Mouse (Mus musculus) heart, embryonic 16.5 days (tissue): ENCODE results near the gene Rbms1. TPM values are rescaled to one million over a fixed set of nuclear protein-coding genes. Genes with fewer than 3 reads are reported as not detected.

Experiments used
- ATAC-seq: fragments of 200-750 bp; cut with Nextera tagmentation; replicated peaks from 2 replicates; pipeline ENCODE4 v1.8.0; 2017; ENCODE audit warnings: moderate number of reproducible peaks; ENCODE audit not compliant: insufficient read depth, low FRiP score; ENCODE audit errors: extremely low read depth
- H3K27ac ChIP-seq: fragments of 300-500 bp; sonication (generic); 2 replicates; pipeline ENCODE4 v1.5.1; 2014; ENCODE audit warnings: mild to moderate bottlenecking, low read length, control low read depth, moderate library complexity
- H3K27me3 ChIP-seq: fragments of 300-500 bp; sonication (generic); 2 replicates; pipeline ENCODE4 v1.6.1; 2014; ENCODE audit warnings: low read length, mixed read lengths; ENCODE audit not compliant: control insufficient read depth, insufficient read depth
- H3K36me3 ChIP-seq: fragments of 300-500 bp; sonication (generic); 2 replicates; pipeline ENCODE4 v1.6.1; 2014; ENCODE audit not compliant: control insufficient read depth, insufficient read depth
- H3K4me1 ChIP-seq: fragments of 300-500 bp; sonication (generic); 2 replicates; pipeline ENCODE4 v1.6.1; 2014; ENCODE audit warnings: low read length, mixed read lengths; ENCODE audit not compliant: control insufficient read depth, insufficient read depth
- H3K4me2 ChIP-seq: fragments of 300-500 bp; sonication (generic); 2 replicates; pipeline ENCODE4 v1.6.1; 2014; ENCODE audit warnings: low read depth, mild to moderate bottlenecking, control low read depth, low read length
- H3K4me3 ChIP-seq: fragments of 300-500 bp; sonication (generic); 2 replicates; pipeline ENCODE4 v1.5.1; 2014; ENCODE audit warnings: mild to moderate bottlenecking, control low read depth, low read length
- H3K9ac ChIP-seq: fragments of 300-500 bp; sonication (generic); 2 replicates; pipeline ENCODE4 v1.6.1; 2014; ENCODE audit warnings: low read length, control low read depth
- H3K9me3 ChIP-seq: fragments of 300-500 bp; sonication (generic); replicated peaks from 2 replicates; pipeline ENCODE4 v1.6.1; 2016; ENCODE audit warnings: low read length; ENCODE audit not compliant: control insufficient read depth
- WGBS: fragments of 180-500 bp; shearing (Covaris S2); extraction: QIAGEN DNeasy Blood & Tissue Kit; methylation state at CpG from one replicate; pipeline ENCODE4 v1.1.7; 2014; 5-methylcytosine and 5-hydroxymethylcytosine counted together
- polyA plus RNA-seq: library from polyadenylated mRNA; unstranded; fragments of >200 nt; fragmentation: Nextera tagmentation; extraction: Ambion mirVana; gene quantifications from 2 replicates; pipeline ENCODE4 v1.2.1, GENCODE M21; 2015

Rbms1 gene
- polyA plus RNA-seq, 1 experiment from 2014 or later, result 102 TPM

DNA sequence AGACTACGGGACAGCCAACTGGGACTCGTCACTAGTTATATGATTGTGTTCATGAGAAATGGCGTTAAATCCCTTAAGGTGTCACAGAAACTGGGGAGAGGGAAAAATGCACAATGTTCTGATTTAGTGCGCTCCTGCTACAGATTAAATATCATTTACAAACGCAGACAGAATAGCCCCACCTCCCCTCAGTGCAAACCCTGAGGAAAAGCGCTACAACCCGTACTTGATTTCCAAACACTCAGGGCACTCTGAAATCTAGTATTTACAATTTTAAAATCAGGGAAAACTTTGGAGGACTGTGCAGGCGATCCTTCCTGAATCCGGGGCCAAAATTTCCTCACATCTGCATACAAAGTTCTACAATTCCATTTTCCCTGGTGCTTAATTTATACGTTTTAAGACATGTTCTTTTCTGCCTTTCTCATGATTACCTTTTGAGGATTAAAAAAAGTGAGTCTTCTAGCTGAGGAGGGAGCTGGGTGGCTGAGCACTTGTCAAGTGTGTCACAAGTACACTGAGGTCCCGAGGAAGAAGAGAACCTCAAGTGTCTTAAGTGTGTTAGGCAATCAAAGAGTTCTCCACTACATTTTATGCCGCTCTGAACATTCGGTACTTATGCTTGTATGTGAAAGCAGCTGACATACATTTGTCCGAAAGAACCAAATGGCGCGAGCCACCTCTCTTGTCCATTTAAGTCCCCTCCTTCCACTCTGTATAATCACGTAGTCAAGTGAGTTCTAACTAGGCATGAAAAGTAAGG, 164.0 kb downstream of the Rbms1 start:
- peaks cover 4% of the 10 kb centered on the region for H3K36me3 ChIP-seq
- H3K9me3 ChIP-seq, result no peaks in the 10 kb centered on the region
- no peak overlapping the region for H3K4me2 ChIP-seq
- H3K4me1 ChIP-seq, result peaks cover 13% of the 10 kb centered on the region
- 83% methylated on average over 17 of the region's 17 CpGs for WGBS
- H3K4me3 ChIP-seq, result no peak overlapping the region
- no peak overlapping the region for H3K27ac ChIP-seq
- H3K27me3 ChIP-seq, result no peaks in the 10 kb centered on the region
- no peak overlapping the region for H3K9ac ChIP-seq
- ATAC-seq, result no peak

DNA sequence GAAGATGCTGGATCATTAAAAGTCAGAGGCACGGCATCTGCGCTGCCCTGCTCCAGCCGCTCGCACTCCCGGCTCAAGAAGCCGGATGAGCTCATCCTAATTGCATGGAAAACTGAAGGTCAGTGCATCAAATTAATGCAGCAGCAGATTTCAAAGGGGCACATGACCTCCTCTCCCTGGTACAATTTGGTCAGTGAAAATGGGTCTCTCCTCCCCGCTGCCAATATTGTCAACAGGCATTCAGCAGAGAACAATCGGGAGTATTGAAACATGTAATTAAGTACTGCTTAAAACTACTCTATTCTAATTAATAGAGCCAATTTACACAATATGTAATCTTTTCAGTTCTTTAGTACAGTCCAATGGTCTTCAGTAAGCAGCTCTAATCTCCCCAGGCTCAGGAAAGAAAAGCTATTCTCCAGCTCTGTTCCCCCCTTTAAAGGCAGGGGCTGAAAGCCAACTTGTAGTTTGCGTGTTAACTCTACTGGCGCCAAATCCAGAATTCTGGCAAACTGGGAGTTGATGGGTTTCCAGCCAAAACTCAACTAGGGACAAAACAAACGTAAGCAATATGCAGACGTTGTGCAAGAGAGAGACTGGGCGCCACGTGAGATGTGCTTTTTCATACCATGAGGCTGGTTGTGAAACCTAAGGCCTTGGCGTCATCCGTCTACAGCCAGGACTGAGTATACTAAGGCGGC, 165.9 kb downstream of the Rbms1 start:
- Histone ChIP-seq H3K9me3 (no peaks in the 10 kb centered on the region), H3K4me1 (peaks cover 3% of the 10 kb centered on the region; the same call in 1 of the 2 replicates), H3K36me3 (peaks cover 8% of the 10 kb centered on the region), H3K4me3 (no peak overlapping the region), H3K27ac (no peak overlapping the region), H3K4me2 (no peak overlapping the region), H3K9ac (no peak overlapping the region), H3K27me3 (no peaks in the 10 kb centered on the region)
- ATAC-seq, result no peak
- 83% methylated on average over 17 of the region's 17 CpGs for WGBS

DNA sequence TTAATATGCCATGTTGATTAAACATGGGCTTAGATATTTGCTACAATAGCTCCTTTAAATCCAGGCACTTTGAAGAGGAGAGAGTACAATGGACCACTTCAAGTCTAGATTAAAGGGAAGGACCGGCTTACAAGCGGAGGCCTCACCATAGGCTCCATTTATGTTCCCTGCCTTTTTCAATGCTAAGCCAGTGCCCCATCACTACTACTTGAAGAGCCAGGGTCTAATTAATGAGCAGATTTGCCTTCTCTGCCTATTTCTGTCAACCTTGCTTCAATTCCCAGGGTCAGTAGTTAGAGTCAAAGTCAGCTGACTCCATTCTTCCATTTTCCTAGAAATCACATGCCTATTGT, 166.4 kb downstream of the Rbms1 start:
- H3K27me3 ChIP-seq, result no peaks in the 10 kb centered on the region
- H3K27ac ChIP-seq, result no peak overlapping the region
- H3K36me3 ChIP-seq, result peaks cover 8% of the 10 kb centered on the region
- H3K9ac ChIP-seq, result no peak overlapping the region
- 74% methylated on average over 2 of the region's 2 CpGs for WGBS
- no peaks in the 10 kb centered on the region for H3K9me3 ChIP-seq
- no peak for ATAC-seq
- H3K4me2 ChIP-seq, result no peak overlapping the region
- no peak overlapping the region for H3K4me3 ChIP-seq
- peaks cover 3% of the 10 kb centered on the region; the same call in 1 of the 2 replicates for H3K4me1 ChIP-seq

DNA sequence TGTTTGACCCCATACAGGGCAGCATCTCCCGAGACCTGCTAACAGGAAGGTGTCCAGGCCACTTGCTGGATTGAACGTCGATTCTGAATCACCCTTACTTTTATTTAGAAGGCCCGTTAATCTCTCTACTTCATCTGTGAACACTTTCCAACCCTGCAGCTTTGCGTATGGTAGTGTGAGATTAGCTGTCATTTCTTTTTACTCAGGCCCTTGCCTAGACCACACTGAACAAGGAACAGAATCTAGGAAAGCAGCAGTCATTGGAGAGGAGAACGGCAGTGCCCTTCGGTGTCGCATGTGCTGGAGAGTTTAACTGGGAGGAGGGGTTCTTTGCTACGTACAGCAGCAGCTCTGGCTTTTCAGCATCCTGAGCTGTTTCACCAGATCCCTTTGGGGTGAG, 167.1 kb downstream of the Rbms1 start:
- H3K4me3 ChIP-seq, result no peak overlapping the region
- H3K4me1 ChIP-seq, result peaks cover 3% of the 10 kb centered on the region; the same call in 1 of the 2 replicates
- H3K4me2 ChIP-seq, result no peak overlapping the region
- no peak for ATAC-seq
- H3K9me3 ChIP-seq, result no peaks in the 10 kb centered on the region
- WGBS, result 79% methylated on average over 9 of the region's 9 CpGs
- H3K9ac ChIP-seq, result no peak overlapping the region
- no peaks in the 10 kb centered on the region for H3K27me3 ChIP-seq
- no peak overlapping the region for H3K27ac ChIP-seq
- H3K36me3 ChIP-seq, result peaks cover 10% of the 10 kb centered on the region

DNA sequence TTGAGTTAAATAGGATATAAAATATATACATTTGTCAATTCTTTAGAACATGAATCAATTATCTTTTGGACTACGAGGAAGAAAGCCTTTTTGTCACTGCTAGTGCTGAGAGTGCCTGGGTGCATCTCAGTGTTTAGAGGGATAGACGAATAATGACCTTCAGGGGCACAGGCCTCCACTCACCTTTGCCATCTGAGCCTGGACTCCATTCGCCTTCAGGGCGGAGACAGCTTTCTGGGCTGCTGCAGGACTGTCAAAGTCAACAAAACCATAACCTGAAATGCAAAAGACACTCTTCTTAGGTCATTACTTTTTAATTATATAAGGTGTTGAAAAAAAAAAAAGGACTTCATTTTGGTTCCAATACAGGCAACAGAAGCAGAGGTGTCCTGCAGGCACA, 170.5 kb downstream of the Rbms1 start:
- H3K4me3 ChIP-seq, result no peak overlapping the region
- H3K36me3 ChIP-seq, result peaks cover 19% of the 10 kb centered on the region
- no peaks in the 10 kb centered on the region for H3K9me3 ChIP-seq
- no peak overlapping the region for H3K4me2 ChIP-seq
- H3K9ac ChIP-seq, result no peak overlapping the region
- 0 out of 2 replicates have a peak, but pooled peaks cover 3% of the 10 kb centered on the region for H3K4me1 ChIP-seq
- ATAC-seq, result no peak
- H3K27ac ChIP-seq, result no peak overlapping the region
- 91% methylated on average over 4 of the region's 4 CpGs for WGBS
- H3K27me3 ChIP-seq, result no peaks in the 10 kb centered on the region

DNA sequence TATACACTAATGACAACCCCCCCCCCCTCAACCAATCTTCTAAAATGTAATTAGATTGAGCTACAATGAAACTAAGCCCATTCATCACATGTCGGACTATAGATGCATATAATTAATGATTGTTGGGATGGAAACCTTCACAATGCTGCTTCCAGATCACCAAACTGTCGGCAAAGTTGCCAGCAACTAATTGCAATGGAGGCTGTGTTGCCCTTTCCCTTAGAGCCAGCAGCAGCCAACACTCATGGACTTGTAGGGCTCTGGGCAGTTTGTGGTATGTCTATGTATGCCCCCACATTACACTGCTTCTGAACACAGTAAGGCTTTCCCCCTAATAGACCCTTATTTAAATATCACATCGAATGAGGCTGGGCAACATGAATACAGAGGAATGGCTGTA, 173.9 kb downstream of the Rbms1 start:
- WGBS, result 90% methylated on average over 3 of the region's 3 CpGs

DNA sequence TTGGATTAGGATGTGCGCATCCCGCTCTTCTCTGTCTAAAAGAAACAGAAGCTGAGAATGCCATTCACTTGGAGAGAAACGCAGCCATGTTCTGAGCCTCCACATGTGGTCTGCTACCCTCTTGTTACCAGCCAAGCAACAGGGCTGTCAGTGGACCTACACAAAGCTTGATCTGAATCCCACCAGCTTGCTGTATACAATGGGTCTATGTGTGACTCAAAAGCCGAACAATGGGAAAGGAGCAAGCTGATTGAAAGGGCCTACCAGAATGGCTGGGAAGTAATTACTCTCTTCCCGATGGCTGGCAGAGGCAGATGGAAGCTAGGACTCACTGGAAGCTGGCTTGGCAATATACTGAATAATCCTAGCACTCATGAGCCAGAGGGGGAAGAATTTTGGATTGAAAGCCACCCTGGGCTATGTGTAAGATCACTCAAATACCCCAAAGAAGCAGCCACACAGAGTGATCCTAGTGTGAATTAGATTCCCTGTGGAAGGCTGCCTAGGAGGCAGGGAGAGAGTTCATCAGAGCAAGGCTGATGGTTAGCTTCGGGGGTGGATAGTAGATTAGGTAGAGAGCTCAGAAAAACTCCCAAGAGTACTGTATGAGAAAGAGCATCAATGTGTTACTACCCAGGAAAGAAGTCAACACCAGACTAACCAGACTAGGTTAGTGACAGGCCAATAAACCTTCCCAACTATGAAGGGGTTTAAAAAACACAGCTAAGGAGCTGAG, 174.7 kb downstream of the Rbms1 start:
- Histone ChIP-seq H3K9me3 (no peaks in the 10 kb centered on the region), H3K4me1 (peaks cover 3% of the 10 kb centered on the region; the same call in 1 of the 2 replicates), H3K27me3 (no peaks in the 10 kb centered on the region), H3K4me3 (no peak overlapping the region), H3K27ac (no peak overlapping the region), H3K4me2 (no peak overlapping the region), H3K9ac (no peak overlapping the region), H3K36me3 (peaks cover 17% of the 10 kb centered on the region)
- no peak for ATAC-seq
- WGBS, result 89% methylated on average over 6 of the region's 6 CpGs

More for the DNA sequence above, 173.9 kb downstream of the Rbms1 start:
- Histone ChIP-seq H3K9ac (no peak overlapping the region), H3K4me2 (no peak overlapping the region), H3K4me1 (peaks cover 3% of the 10 kb centered on the region; the same call in 1 of the 2 replicates), H3K4me3 (no peak overlapping the region), H3K9me3 (no peaks in the 10 kb centered on the region), H3K36me3 (peaks cover 17% of the 10 kb centered on the region), H3K27ac (no peak overlapping the region), H3K27me3 (no peaks in the 10 kb centered on the region)
- no peak for ATAC-seq

DNA sequence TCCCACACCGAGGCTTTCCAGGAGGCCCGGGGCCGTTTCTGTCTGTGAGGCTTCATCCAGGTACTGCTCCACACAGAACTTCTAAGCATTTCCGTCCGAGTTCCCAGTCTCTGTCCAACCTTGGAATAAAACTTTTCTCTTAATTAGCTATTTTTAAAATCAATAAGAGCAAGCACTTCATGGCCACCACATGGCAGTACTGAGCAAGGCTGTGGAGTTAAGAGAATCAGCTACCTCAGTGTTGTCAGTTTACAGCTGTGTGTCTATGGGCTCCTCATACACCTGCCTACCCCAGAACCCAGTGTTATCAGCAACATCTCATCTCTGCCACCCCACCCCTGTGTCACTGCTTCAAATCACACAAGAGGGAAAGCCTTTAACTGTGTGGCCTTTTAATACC, 175.9 kb downstream of the Rbms1 start:
- Histone ChIP-seq H3K4me1 (peaks cover 3% of the 10 kb centered on the region; the same call in 1 of the 2 replicates), H3K9ac (no peak overlapping the region), H3K4me2 (no peak overlapping the region), H3K9me3 (no peaks in the 10 kb centered on the region), H3K36me3 (peaks cover 14% of the 10 kb centered on the region), H3K27me3 (no peaks in the 10 kb centered on the region), H3K27ac (no peak overlapping the region), H3K4me3 (no peak overlapping the region)
- no peak for ATAC-seq
- 89% methylated on average over 5 of the region's 5 CpGs for WGBS

DNA sequence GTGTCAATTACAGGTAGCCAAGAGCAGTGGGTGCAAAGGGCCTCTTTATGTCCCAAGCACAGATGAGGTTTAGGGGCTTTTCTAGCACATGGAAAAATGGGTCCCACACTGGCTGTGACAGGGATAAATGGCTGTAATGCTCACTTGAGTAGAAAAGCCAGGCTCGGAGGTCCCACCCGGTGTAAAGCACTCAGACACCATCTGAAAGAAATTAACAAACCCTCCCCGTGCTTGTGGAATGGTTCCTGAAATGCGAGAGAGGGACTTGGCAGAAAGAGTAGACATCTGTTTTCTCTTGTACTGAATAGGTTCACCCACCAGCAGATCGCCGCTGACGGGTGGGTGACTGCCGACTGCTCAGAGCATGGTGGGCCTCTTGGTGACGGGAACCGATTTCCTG, 176.7 kb downstream of the Rbms1 start:
- Histone ChIP-seq H3K4me1 (peaks cover 3% of the 10 kb centered on the region; the same call in 1 of the 2 replicates), H3K27me3 (no peaks in the 10 kb centered on the region), H3K4me2 (no peak overlapping the region), H3K9me3 (no peaks in the 10 kb centered on the region), H3K27ac (no peak overlapping the region), H3K36me3 (peaks cover 19% of the 10 kb centered on the region), H3K4me3 (no peak overlapping the region), H3K9ac (no peak overlapping the region)
- ATAC-seq, result no peak
- WGBS, result 53% methylated on average over 10 of the region's 10 CpGs
